Mouse (Mus musculus) G1E (cell line): ENCODE results near the gene Dydc1. TPM values are rescaled to one million over a fixed set of nuclear protein-coding genes. Genes with fewer than 3 reads are reported as not detected.
"Not testable (repeated sequence)": the region's sequence is repeated elsewhere in the genome, so short reads cannot be mapped to it uniquely, and the experiment has no call there.

Experiments
- ATAC-seq: 2 replicates; pipeline ENCODE4 v1.8.0; 2016; ENCODE audit warnings: mild to moderate bottlenecking; ENCODE audit not compliant: insufficient number of reproducible peaks, poor library complexity, low FRiP score, severe bottlenecking; ENCODE audit errors: extremely low read depth
- DNase-seq: peaks from one replicate; pipeline ENCODE4 v3.0.0; 2012; ENCODE audit warnings: low spot score
- H3K27me3 ChIP-seq: 2 replicates; pipeline ENCODE4 v1.6.1; 2012; ENCODE audit warnings: mild to moderate bottlenecking, low read length, inconsistent platforms; ENCODE audit not compliant: insufficient read depth
- H3K36me3 ChIP-seq: replicated peaks from 2 replicates; pipeline ENCODE3; 2012; ENCODE audit warnings: mild to moderate bottlenecking, inconsistent platforms
- H3K4me1 ChIP-seq: 2 replicates; pipeline ENCODE4 v1.6.1; 2012; ENCODE audit warnings: low read depth, low read length, inconsistent platforms, mixed read lengths; ENCODE audit not compliant: insufficient read depth
- H3K4me3 ChIP-seq: 2 replicates; pipeline ENCODE4 v1.5.1; 2012; ENCODE audit warnings: low read depth, mild to moderate bottlenecking, inconsistent platforms, low read length, moderate library complexity, mixed read lengths
- H3K9me3 ChIP-seq: replicated peaks from 2 replicates; pipeline ENCODE4 v1.6.1; 2012; ENCODE audit warnings: inconsistent platforms
- CTCF ChIP-seq: IDR thresholded peaks from 2 replicates; pipeline ENCODE4 v1.5.1; 2012; ENCODE audit warnings: low read depth, low read length, inconsistent platforms, mixed read lengths
- GATA1 ChIP-seq: IDR thresholded peaks from 2 replicates; pipeline ENCODE4 v1.6.1; 2012; ENCODE audit warnings: borderline replicate concordance, low read length, inconsistent platforms, mixed read lengths
- GATA2 ChIP-seq: IDR thresholded peaks from 2 replicates; pipeline ENCODE4 v1.6.1; 2012; ENCODE audit warnings: low read depth, low read length, inconsistent platforms, borderline replicate concordance
- POLR2AphosphoS5 ChIP-seq: IDR thresholded peaks from 2 replicates; pipeline ENCODE4 v1.6.1; 2012; ENCODE audit warnings: low read depth, low read length, inconsistent platforms; ENCODE audit not compliant: insufficient replicate concordance
- TAL1 ChIP-seq: conservative IDR thresholded peaks from 2 replicates; pipeline ENCODE4 v1.6.1; 2012; ENCODE audit warnings: low read depth, low read length, inconsistent platforms, mixed read lengths
- polyA plus RNA-seq: library from polyadenylated mRNA; stranded (reverse); fragments of >175 nt; gene quantifications from 2 replicates; pipeline ENCODE4 v1.2.3, GENCODE M21; 2012
- total RNA-seq, 2 experiments: library from RNA; stranded (forward) in 1 of 2; stranded (reverse) in 1 of 2; fragments of 200-1000 nt in 1 of 2; fragments of >200 nt in 1 of 2; fragmentation: Nextera tagmentation in 1 of 2; gene quantifications; 2 replicates each; pipeline ENCODE4 v1.2.3; 2014 to 2017

The Dydc1 gene
- total and polyA plus RNA-seq, 3 experiments, result not detected

GRCm38 (mm10) chr14:41033135-41034110, 39.3 kb upstream of the Dydc1 start:
- peak; percentile 28 for DNase-seq
- ATAC-seq, result no peak
- TF ChIP-seq GATA2 (no peak), POLR2AphosphoS5 (no peak), CTCF (peak; percentile 33; the same call in 1 of the 2 replicates)

GRCm38 (mm10) chr14:41035146-41035798, 37.4 kb upstream of the Dydc1 start:
- H3K4me1 ChIP-seq, result peaks cover 16% of the 10 kb centered on the region
- no peaks in the 10 kb centered on the region for H3K36me3 ChIP-seq
- peak; percentile 51 for DNase-seq
- no peak overlapping the region for H3K4me3 ChIP-seq
- ATAC-seq, result peak; percentile 34; the same call in 1 of the 2 replicates
- TF ChIP-seq CTCF, result peak; percentile 96
- no peak for TF ChIP-seq POLR2AphosphoS5
- no peak for TF ChIP-seq TAL1
- TF ChIP-seq GATA2, result no peak
- H3K27me3 ChIP-seq, result peaks cover 15% of the 10 kb centered on the region
- no peaks in the 10 kb centered on the region for H3K9me3 ChIP-seq

More at GRCm38 (mm10) chr14:41033135-41034110, 39.3 kb upstream of the Dydc1 start:
- Histone ChIP-seq H3K9me3 (no peaks in the 10 kb centered on the region), H3K4me1 (peaks cover 20% of the 10 kb centered on the region), H3K36me3 (no peaks in the 10 kb centered on the region), H3K27me3 (peaks cover 13% of the 10 kb centered on the region), H3K4me3 (no peak overlapping the region)

GRCm38 (mm10) chr14:41047402-41047801, 25.3 kb upstream of the Dydc1 start:
- no peaks in the 10 kb centered on the region for H3K9me3 ChIP-seq
- H3K4me3 ChIP-seq, result no peak overlapping the region
- DNase-seq (no peak), ATAC-seq (no peak)
- TF ChIP-seq GATA1 (no peak), POLR2AphosphoS5 (no peak), TAL1 (no peak), CTCF (no peak), GATA2 (no peak)
- peaks cover 4% of the 10 kb centered on the region; the same call in 1 of the 2 replicates for H3K4me1 ChIP-seq
- no peaks in the 10 kb centered on the region for H3K36me3 ChIP-seq
- peaks cover 4% of the 10 kb centered on the region; the same call in 1 of the 2 replicates for H3K27me3 ChIP-seq

GRCm38 (mm10) chr14:41050471-41050870, 22.2 kb upstream of the Dydc1 start:
- no peak for ATAC-seq
- TF ChIP-seq POLR2AphosphoS5 (no peak), TAL1 (no peak), GATA2 (no peak), GATA1 (no peak), CTCF (no peak)
- Histone ChIP-seq H3K36me3 (no peaks in the 10 kb centered on the region), H3K9me3 (no peaks in the 10 kb centered on the region), H3K27me3 (peaks cover 4% of the 10 kb centered on the region; the same call in 1 of the 2 replicates), H3K4me3 (no peak overlapping the region), H3K4me1 (peaks cover 4% of the 10 kb centered on the region; the same call in 1 of the 2 replicates)
- no peak for DNase-seq

- Histone ChIP-seq H3K9me3 (no peaks in the 10 kb centered on the region), H3K4me3 (no peak overlapping the region), H3K36me3 (no peaks in the 10 kb centered on the region), H3K4me1 (peaks cover 4% of the 10 kb centered on the region; the same call in 1 of the 2 replicates), H3K27me3 (peaks cover 4% of the 10 kb centered on the region; the same call in 1 of the 2 replicates)
- DNase-seq (no peak), ATAC-seq (no peak)
- no peak for TF ChIP-seq TAL1
Observed at GRCm38 (mm10) chr14:41052481-41052880, 20.2 kb upstream of the Dydc1 start.

GRCm38 (mm10) chr14:41053190-41053589, 19.5 kb upstream of the Dydc1 start:
- not testable (repeated sequence) for ATAC-seq, H3K27me3 ChIP-seq, DNase-seq, H3K9me3 ChIP-seq, H3K4me3 ChIP-seq, H3K4me1 ChIP-seq, H3K36me3 ChIP-seq
